Mouse (Mus musculus): ENCODE measurements around the gene Rap2a. TPM values are rescaled to one million over a fixed set of nuclear protein-coding genes. Genes with fewer than 3 reads are reported as not detected.

Gene Rap2a
- polyA plus RNA-seq (2012; rRNA removed) = 30.9 and 37.0 TPM in 2 replicates

- DNase-seq (ENCODE audit: low read depth) = peak; percentile 99
Measured at GRCm38 (mm10) chr14:120477982-120478568, at the start of gene Rap2a. Rap2a (plus strand) TSS chr14:120478444.

DNA sequence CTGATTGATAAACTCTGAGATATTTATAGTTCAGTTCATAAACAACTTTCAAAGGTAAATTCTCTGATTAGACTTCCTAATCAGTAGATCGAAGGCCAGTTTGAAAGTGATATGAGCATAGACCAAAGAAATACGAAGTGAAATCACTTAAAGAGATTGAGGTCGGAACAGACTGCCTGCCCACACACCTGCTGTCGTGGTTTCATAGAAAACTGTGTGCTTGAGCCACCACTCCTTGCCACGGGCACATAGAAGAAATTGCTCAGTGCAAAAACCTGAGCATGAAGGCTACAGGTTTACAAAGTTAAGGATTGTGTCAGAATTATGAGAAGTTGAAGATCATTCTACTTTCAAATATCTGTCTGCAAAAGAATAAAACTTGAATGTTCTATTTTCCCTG, 49.7 kb upstream of the Rap2a start:
- no peak for TF ChIP-seq POLR2A (IDR thresholded peaks at IDR 0.05; ENCODE audit: borderline replicate concordance, extremely low read depth, insufficient read depth, insufficient read length, poor library complexity, severe bottlenecking)
- TF ChIP-seq CTCF (IDR thresholded peaks at IDR 0.05; ENCODE audit: borderline replicate concordance, extremely low read depth, insufficient read depth, insufficient read length) = no peak

More at GRCm38 (mm10) chr14:120477982-120478568, at the start of gene Rap2a:
- TF ChIP-seq POLR2A (IDR thresholded peaks at IDR 0.05; ENCODE audit: borderline replicate concordance, extremely low read depth, insufficient read depth, insufficient read length, poor library complexity, severe bottlenecking) (peak; percentile 87), CTCF (IDR thresholded peaks at IDR 0.05; ENCODE audit: borderline replicate concordance, extremely low read depth, insufficient read depth, insufficient read length) (no peak)

DNA sequence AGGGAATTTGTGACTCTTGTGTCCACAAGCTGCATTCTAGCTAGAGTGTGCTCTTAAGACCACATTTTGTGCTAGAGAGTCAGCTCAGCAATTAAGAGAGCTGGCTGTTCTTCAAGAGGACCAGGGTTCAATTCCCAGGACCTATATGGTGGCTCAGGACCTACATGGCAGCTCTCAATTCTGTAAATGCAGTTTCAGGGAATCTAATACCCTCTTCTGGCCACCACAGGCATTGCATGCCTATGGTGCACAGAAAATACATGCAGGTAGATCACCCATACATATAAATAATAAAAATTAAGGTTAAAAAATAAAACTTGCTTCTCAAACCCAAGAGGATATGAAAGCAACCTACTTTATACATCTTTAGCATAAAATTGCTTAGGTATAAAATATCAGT, 45.5 kb upstream of the Rap2a start:
- TF ChIP-seq CTCF (IDR thresholded peaks at IDR 0.05; ENCODE audit: borderline replicate concordance, extremely low read depth, insufficient read depth, insufficient read length) (peak; percentile 38; the same call in 1 of the 2 replicates), POLR2A (IDR thresholded peaks at IDR 0.05; ENCODE audit: borderline replicate concordance, extremely low read depth, insufficient read depth, insufficient read length, poor library complexity, severe bottlenecking) (no peak)
- peak; percentile 9 for DNase-seq (ENCODE audit: low read depth)

More for the DNA sequence above, 49.7 kb upstream of the Rap2a start:
- DNase-seq (ENCODE audit: low read depth) = no peak

- TF ChIP-seq CTCF (IDR thresholded peaks at IDR 0.05; ENCODE audit: borderline replicate concordance, extremely low read depth, insufficient read depth, insufficient read length) (no peak), POLR2A (IDR thresholded peaks at IDR 0.05; ENCODE audit: borderline replicate concordance, extremely low read depth, insufficient read depth, insufficient read length, poor library complexity, severe bottlenecking) (no peak)
- peak; percentile 17 for DNase-seq (ENCODE audit: low read depth)
Measured at GRCm38 (mm10) chr14:120433931-120434398, 44.3 kb upstream of the Rap2a start.

DNA sequence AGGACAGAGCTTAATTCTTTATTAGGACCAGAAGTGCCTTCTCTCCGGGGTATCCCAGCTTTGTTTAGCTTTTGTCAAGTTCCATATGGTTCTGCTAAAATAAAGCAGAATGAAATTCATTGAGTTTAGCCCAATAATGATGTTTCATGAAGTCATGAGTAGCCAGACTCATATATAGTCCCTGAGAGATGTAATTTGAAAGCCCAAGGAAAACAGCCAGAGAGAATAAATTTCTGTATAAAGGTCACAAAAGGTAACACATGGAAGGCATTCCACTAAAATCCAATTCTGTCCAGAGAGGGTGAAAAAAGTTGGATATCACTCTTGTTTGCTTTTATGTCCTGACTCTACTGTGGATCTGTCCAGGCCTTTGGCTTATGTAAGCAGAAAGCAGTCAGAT, 43.4 kb upstream of the Rap2a start:
- DNase-seq (ENCODE audit: low read depth) = no peak
- no peak for TF ChIP-seq CTCF (IDR thresholded peaks at IDR 0.05; ENCODE audit: borderline replicate concordance, extremely low read depth, insufficient read depth, insufficient read length)
- TF ChIP-seq POLR2A (IDR thresholded peaks at IDR 0.05; ENCODE audit: borderline replicate concordance, extremely low read depth, insufficient read depth, insufficient read length, poor library complexity, severe bottlenecking) = no peak

GRCm38 (mm10) chr14:120440716-120441115, 37.5 kb upstream of the Rap2a start:
- no peak for TF ChIP-seq CTCF (IDR thresholded peaks at IDR 0.05; ENCODE audit: borderline replicate concordance, extremely low read depth, insufficient read depth, insufficient read length)
- no peak for TF ChIP-seq POLR2A (IDR thresholded peaks at IDR 0.05; ENCODE audit: borderline replicate concordance, extremely low read depth, insufficient read depth, insufficient read length, poor library complexity, severe bottlenecking)
- no peak for DNase-seq (ENCODE audit: low read depth)

GRCm38 (mm10) chr14:120441256-120441655, 37.0 kb upstream of the Rap2a start:
- TF ChIP-seq CTCF (IDR thresholded peaks at IDR 0.05; ENCODE audit: borderline replicate concordance, extremely low read depth, insufficient read depth, insufficient read length) (no peak), POLR2A (IDR thresholded peaks at IDR 0.05; ENCODE audit: borderline replicate concordance, extremely low read depth, insufficient read depth, insufficient read length, poor library complexity, severe bottlenecking) (no peak)
- DNase-seq (ENCODE audit: low read depth) = no peak

- DNase-seq (ENCODE audit: low read depth) = peak; percentile 6
- TF ChIP-seq CTCF (IDR thresholded peaks at IDR 0.05; ENCODE audit: borderline replicate concordance, extremely low read depth, insufficient read depth, insufficient read length) = no peak
- TF ChIP-seq POLR2A (IDR thresholded peaks at IDR 0.05; ENCODE audit: borderline replicate concordance, extremely low read depth, insufficient read depth, insufficient read length, poor library complexity, severe bottlenecking) = no peak
Measured at GRCm38 (mm10) chr14:120441836-120442235, 36.4 kb upstream of the Rap2a start.

DNA sequence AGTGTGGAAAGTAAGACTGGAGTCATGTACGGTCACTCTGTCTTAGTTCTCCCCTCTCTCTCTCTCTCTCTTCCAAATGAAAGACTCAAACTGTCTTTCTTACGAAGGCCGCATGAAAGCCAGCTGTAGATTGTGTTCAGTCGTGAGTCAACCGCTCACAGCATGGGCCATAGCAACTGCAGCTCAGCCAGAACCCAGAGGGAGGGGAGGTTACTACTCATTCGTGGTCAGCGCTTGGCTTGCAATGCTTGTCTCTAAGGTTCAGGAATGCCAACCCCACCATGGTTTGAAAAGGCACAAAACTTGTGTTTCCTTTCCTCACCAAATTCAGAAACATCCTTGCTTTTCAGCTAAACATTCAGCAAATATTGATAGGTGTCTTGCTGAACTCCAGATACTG, 24.0 kb upstream of the Rap2a start:
- DNase-seq (ENCODE audit: low read depth) = no peak
- no peak for TF ChIP-seq POLR2A (IDR thresholded peaks at IDR 0.05; ENCODE audit: borderline replicate concordance, extremely low read depth, insufficient read depth, insufficient read length, poor library complexity, severe bottlenecking)
- no peak for TF ChIP-seq CTCF (IDR thresholded peaks at IDR 0.05; ENCODE audit: borderline replicate concordance, extremely low read depth, insufficient read depth, insufficient read length)

GRCm38 (mm10) chr14:120463938-120464727, 14.1 kb upstream of the Rap2a start:
- TF ChIP-seq POLR2A (IDR thresholded peaks at IDR 0.05; ENCODE audit: borderline replicate concordance, extremely low read depth, insufficient read depth, insufficient read length, poor library complexity, severe bottlenecking) (no peak), CTCF (IDR thresholded peaks at IDR 0.05; ENCODE audit: borderline replicate concordance, extremely low read depth, insufficient read depth, insufficient read length) (no peak)
- no peak for DNase-seq (ENCODE audit: low read depth)

GRCm38 (mm10) chr14:120466816-120467215, 11.4 kb upstream of the Rap2a start:
- DNase-seq (ENCODE audit: low read depth) = no peak
- TF ChIP-seq POLR2A (IDR thresholded peaks at IDR 0.05; ENCODE audit: borderline replicate concordance, extremely low read depth, insufficient read depth, insufficient read length, poor library complexity, severe bottlenecking) (no peak), CTCF (IDR thresholded peaks at IDR 0.05; ENCODE audit: borderline replicate concordance, extremely low read depth, insufficient read depth, insufficient read length) (no peak)
